Mouse (Mus musculus): ENCODE measurements at regions not wholly inside any gene's neighbourhood (a gene's known extent, or its start where the extent isn't known, plus 50 kb on each side); places are given as distances from the start of the nearest gene placed in this dataset.
"Not testable (repeated sequence)": the region's sequence is repeated elsewhere in the genome, so short reads cannot be mapped to it uniquely, and the experiment has no call there.

DNA sequence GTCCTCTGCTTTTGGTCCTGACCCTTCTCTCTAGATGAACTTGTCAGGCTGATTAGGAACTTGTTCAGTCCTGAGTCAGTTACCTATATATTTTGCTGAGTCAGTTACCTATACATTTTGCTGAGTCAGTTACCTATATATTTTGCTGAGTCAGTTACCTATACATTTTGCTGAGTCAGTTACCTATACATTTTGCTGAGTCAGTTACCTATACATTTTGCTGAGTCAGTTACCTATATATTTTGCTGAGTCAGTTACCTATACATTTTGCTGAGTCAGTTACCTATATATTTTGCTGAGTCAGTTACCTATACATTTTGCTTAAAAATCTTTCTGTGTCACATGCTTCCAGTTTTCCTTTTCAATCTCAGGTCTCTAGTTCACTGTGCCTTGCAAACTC is 230.8 kb downstream of the Zfp619 start:
- TF ChIP-seq CTCF (IDR thresholded peaks at IDR 0.05; ENCODE audit: extremely low read depth, insufficient read length, insufficient replicate concordance, low read depth, low read length); POLR2A (IDR thresholded peaks at IDR 0.05; ENCODE audit: low read depth, low read length): not testable (repeated sequence)
